Mouse (Mus musculus) kidney, adult 11 months (tissue): Measurements from ENCODE around the gene Ntrk2.
"Not testable (repeated sequence)": the region's sequence is repeated elsewhere in the genome, so short reads cannot be mapped to it uniquely, and the experiment has no call there.

ENCODE experiments used
- DNase-seq: peaks from one replicate; pipeline ENCODE4 v3.0.0; 2022

Gene Ntrk2

GRCm38 (mm10) chr13:59057886-59058285 is 251.5 kb downstream of the Ntrk2 start:
- no peak for DNase-seq

- no peak for DNase-seq
Observed at GRCm38 (mm10) chr13:59059118-59059517, 252.7 kb downstream of the Ntrk2 start.

GRCm38 (mm10) chr13:59065677-59066076 is 259.3 kb downstream of the Ntrk2 start:
- no peak for DNase-seq

- DNase-seq, result peak; percentile 40
Observed at GRCm38 (mm10) chr13:59073635-59074256, 267.4 kb downstream of the Ntrk2 start.

GRCm38 (mm10) chr13:59076489-59076888 is 270.1 kb downstream of the Ntrk2 start:
- DNase-seq, result no peak

GRCm38 (mm10) chr13:59079761-59080461 is 273.5 kb downstream of the Ntrk2 start:
- DNase-seq, result no peak

- no peak for DNase-seq
Observed at GRCm38 (mm10) chr13:59080468-59080867, 274.1 kb downstream of the Ntrk2 start.

GRCm38 (mm10) chr13:59089016-59089415 is 282.6 kb downstream of the Ntrk2 start:
- no peak for DNase-seq

- no peak for DNase-seq
Observed at GRCm38 (mm10) chr13:59091138-59091971, 285.0 kb downstream of the Ntrk2 start.

GRCm38 (mm10) chr13:59092045-59092857 is 285.9 kb downstream of the Ntrk2 start:
- no peak for DNase-seq

GRCm38 (mm10) chr13:59092858-59093154 is 286.4 kb downstream of the Ntrk2 start:
- DNase-seq, result no peak

GRCm38 (mm10) chr13:59094722-59095121 is 288.4 kb downstream of the Ntrk2 start:
- DNase-seq, result no peak

GRCm38 (mm10) chr13:59095811-59096391 is 289.5 kb downstream of the Ntrk2 start:
- no peak for DNase-seq

- DNase-seq, result no peak
Observed at GRCm38 (mm10) chr13:59100086-59100485, 293.7 kb downstream of the Ntrk2 start.

GRCm38 (mm10) chr13:59107791-59108190 is 301.4 kb downstream of the Ntrk2 start:
- DNase-seq, result not testable (repeated sequence)

GRCm38 (mm10) chr13:59110107-59110506 is 303.7 kb downstream of the Ntrk2 start:
- no peak for DNase-seq

GRCm38 (mm10) chr13:59114684-59115083 is 308.3 kb downstream of the Ntrk2 start:
- DNase-seq, result no peak

GRCm38 (mm10) chr13:59115551-59115950 is 309.2 kb downstream of the Ntrk2 start:
- no peak for DNase-seq

- no peak for DNase-seq
Observed at GRCm38 (mm10) chr13:59117233-59117632, 310.9 kb downstream of the Ntrk2 start.

- DNase-seq, result no peak
Observed at GRCm38 (mm10) chr13:59119596-59120394, 313.4 kb downstream of the Ntrk2 start.

- DNase-seq, result no peak
Observed at GRCm38 (mm10) chr13:59143141-59143744, 336.9 kb downstream of the Ntrk2 start.
